Mouse (Mus musculus): ENCODE measurements around the gene Cphx3. TPM values are rescaled to one million over a fixed set of nuclear protein-coding genes. Genes with fewer than 3 reads are reported as not detected.
"Not testable (repeated sequence)": the region's sequence is repeated elsewhere in the genome, so short reads cannot be mapped to it uniquely, and the experiment has no call there.

Cphx3 gene
- polyA plus RNA-seq, 1 experiment from 2014 or later, result not detected

GRCm38 (mm10) chr14:26186638-26187037 lies 104.5 kb downstream of the Cphx3 start:
- H3K9me3 ChIP-seq (ENCODE audit: control insufficient read depth, low read length); DNase-seq; H3K27me3 ChIP-seq (ENCODE audit: control insufficient read depth, insufficient read depth, low read length); H3K4me2 ChIP-seq (ENCODE audit: low read length); H3K4me3 ChIP-seq (replicated peaks; ENCODE audit: low read depth, low read length); H3K27ac ChIP-seq (replicated peaks; ENCODE audit: low read depth, low read length); H3K36me3 ChIP-seq (ENCODE audit: control insufficient read depth, insufficient read depth, low read length); H3K9ac ChIP-seq (replicated peaks; ENCODE audit: low read length); H3K4me1 ChIP-seq (ENCODE audit: control insufficient read depth, insufficient read depth, low read length); ATAC-seq (ENCODE audit: low FRiP score, low TSS enrichment): not testable (repeated sequence)
- WGBS, result no CpG with 5 or more reads among the region's 9 CpGs

GRCm38 (mm10) chr14:26188361-26188760 lies 106.3 kb downstream of the Cphx3 start:
- not testable (repeated sequence) for H3K9ac ChIP-seq (replicated peaks; ENCODE audit: low read length); ATAC-seq (ENCODE audit: low FRiP score, low TSS enrichment); H3K4me3 ChIP-seq (replicated peaks; ENCODE audit: low read depth, low read length); H3K9me3 ChIP-seq (ENCODE audit: control insufficient read depth, low read length); H3K4me2 ChIP-seq (ENCODE audit: low read length); H3K27me3 ChIP-seq (ENCODE audit: control insufficient read depth, insufficient read depth, low read length); H3K27ac ChIP-seq (replicated peaks; ENCODE audit: low read depth, low read length); H3K36me3 ChIP-seq (ENCODE audit: control insufficient read depth, insufficient read depth, low read length); H3K4me1 ChIP-seq (ENCODE audit: control insufficient read depth, insufficient read depth, low read length); DNase-seq
- WGBS, result no CpG with 5 or more reads among the region's 8 CpGs

GRCm38 (mm10) chr14:26197851-26198250 lies 115.8 kb downstream of the Cphx3 start:
- H3K27ac ChIP-seq (replicated peaks; ENCODE audit: low read depth, low read length); H3K27me3 ChIP-seq (ENCODE audit: control insufficient read depth, insufficient read depth, low read length); H3K36me3 ChIP-seq (ENCODE audit: control insufficient read depth, insufficient read depth, low read length); ATAC-seq (ENCODE audit: low FRiP score, low TSS enrichment); DNase-seq; H3K9me3 ChIP-seq (ENCODE audit: control insufficient read depth, low read length); H3K9ac ChIP-seq (replicated peaks; ENCODE audit: low read length); H3K4me1 ChIP-seq (ENCODE audit: control insufficient read depth, insufficient read depth, low read length); H3K4me3 ChIP-seq (replicated peaks; ENCODE audit: low read depth, low read length); H3K4me2 ChIP-seq (ENCODE audit: low read length): not testable (repeated sequence)
- WGBS, result no CpG with 5 or more reads among the region's 3 CpGs

- not testable (repeated sequence) for H3K4me3 ChIP-seq (replicated peaks; ENCODE audit: low read depth, low read length); H3K36me3 ChIP-seq (ENCODE audit: control insufficient read depth, insufficient read depth, low read length); H3K27ac ChIP-seq (replicated peaks; ENCODE audit: low read depth, low read length); H3K4me1 ChIP-seq (ENCODE audit: control insufficient read depth, insufficient read depth, low read length); H3K27me3 ChIP-seq (ENCODE audit: control insufficient read depth, insufficient read depth, low read length); H3K9me3 ChIP-seq (ENCODE audit: control insufficient read depth, low read length); DNase-seq; H3K4me2 ChIP-seq (ENCODE audit: low read length); H3K9ac ChIP-seq (replicated peaks; ENCODE audit: low read length)
- ATAC-seq (ENCODE audit: low FRiP score, low TSS enrichment), result peak; percentile 91
- no CpG with 5 or more reads among the region's 44 CpGs for whole genome bisulfite sequencing
Observed at GRCm38 (mm10) chr14:26206197-26206925, 124.3 kb downstream of the Cphx3 start.

- H3K4me1 ChIP-seq (ENCODE audit: control insufficient read depth, insufficient read depth, low read length); H3K27me3 ChIP-seq (ENCODE audit: control insufficient read depth, insufficient read depth, low read length); H3K9me3 ChIP-seq (ENCODE audit: control insufficient read depth, low read length); H3K27ac ChIP-seq (replicated peaks; ENCODE audit: low read depth, low read length); H3K36me3 ChIP-seq (ENCODE audit: control insufficient read depth, insufficient read depth, low read length); H3K4me2 ChIP-seq (ENCODE audit: low read length); H3K4me3 ChIP-seq (replicated peaks; ENCODE audit: low read depth, low read length); DNase-seq; H3K9ac ChIP-seq (replicated peaks; ENCODE audit: low read length): not testable (repeated sequence)
- ATAC-seq (ENCODE audit: low FRiP score, low TSS enrichment), result peak; percentile 80
- WGBS, result no CpG with 5 or more reads among the region's 10 CpGs
Observed at GRCm38 (mm10) chr14:26206926-26207247, 124.8 kb downstream of the Cphx3 start, which contains the start of gene Tmem254b. TSS of gene Tmem254b (minus strand) at chr14:26207041.

- ATAC-seq (ENCODE audit: low FRiP score, low TSS enrichment); H3K9ac ChIP-seq (replicated peaks; ENCODE audit: low read length); H3K9me3 ChIP-seq (ENCODE audit: control insufficient read depth, low read length); H3K27me3 ChIP-seq (ENCODE audit: control insufficient read depth, insufficient read depth, low read length); H3K27ac ChIP-seq (replicated peaks; ENCODE audit: low read depth, low read length); DNase-seq; H3K4me1 ChIP-seq (ENCODE audit: control insufficient read depth, insufficient read depth, low read length); H3K4me2 ChIP-seq (ENCODE audit: low read length); H3K36me3 ChIP-seq (ENCODE audit: control insufficient read depth, insufficient read depth, low read length); H3K4me3 ChIP-seq (replicated peaks; ENCODE audit: low read depth, low read length): not testable (repeated sequence)
- no CpG with 5 or more reads among the region's 5 CpGs for WGBS
Observed at GRCm38 (mm10) chr14:26216233-26217000, 134.3 kb downstream of the Cphx3 start.

GRCm38 (mm10) chr14:26237183-26237582 lies 155.1 kb downstream of the Cphx3 start:
- H3K9ac ChIP-seq (replicated peaks; ENCODE audit: low read length); H3K36me3 ChIP-seq (ENCODE audit: control insufficient read depth, insufficient read depth, low read length); ATAC-seq (ENCODE audit: low FRiP score, low TSS enrichment): not testable (repeated sequence)

GRCm38 (mm10) chr14:26257756-26258617 lies 175.9 kb downstream of the Cphx3 start, which contains the start of gene Duxbl3:
TSS of gene Duxbl3 (plus strand) at chr14:26257962.
- no CpG with 5 or more reads among the region's 25 CpGs for WGBS
- ATAC-seq (ENCODE audit: low FRiP score, low TSS enrichment), result peak; percentile 92
- H3K4me3 ChIP-seq (replicated peaks; ENCODE audit: low read depth, low read length); H3K4me1 ChIP-seq (ENCODE audit: control insufficient read depth, insufficient read depth, low read length); DNase-seq; H3K4me2 ChIP-seq (ENCODE audit: low read length); H3K27ac ChIP-seq (replicated peaks; ENCODE audit: low read depth, low read length); H3K9ac ChIP-seq (replicated peaks; ENCODE audit: low read length); H3K36me3 ChIP-seq (ENCODE audit: control insufficient read depth, insufficient read depth, low read length); H3K9me3 ChIP-seq (ENCODE audit: control insufficient read depth, low read length); H3K27me3 ChIP-seq (ENCODE audit: control insufficient read depth, insufficient read depth, low read length): not testable (repeated sequence)

More at GRCm38 (mm10) chr14:26237183-26237582, 155.1 kb downstream of the Cphx3 start:
- WGBS, result no CpG with 5 or more reads among the region's 2 CpGs
- H3K4me3 ChIP-seq (replicated peaks; ENCODE audit: low read depth, low read length); H3K9me3 ChIP-seq (ENCODE audit: control insufficient read depth, low read length); H3K27me3 ChIP-seq (ENCODE audit: control insufficient read depth, insufficient read depth, low read length); H3K4me2 ChIP-seq (ENCODE audit: low read length); H3K27ac ChIP-seq (replicated peaks; ENCODE audit: low read depth, low read length); DNase-seq; H3K4me1 ChIP-seq (ENCODE audit: control insufficient read depth, insufficient read depth, low read length): not testable (repeated sequence)
